Mouse (Mus musculus): Measurements from ENCODE around the gene Pou2f3.

- no peak for TF ChIP-seq CTCF (IDR thresholded peaks at IDR 0.05; ENCODE audit: borderline replicate concordance, insufficient read depth, low read depth, low read length)
- TF ChIP-seq POLR2A (IDR thresholded peaks at IDR 0.05; ENCODE audit: borderline replicate concordance, insufficient read depth, low read length), result no peak
Observed at GRCm38 (mm10) chr9:43132380-43132779, 77.8 kb downstream of the Pou2f3 start.

All from cerebellum, adult 2 months (tissue).